Mouse (Mus musculus) left cerebral cortex, postnatal 14 days (tissue): ENCODE data around the gene Ptges2. TPM values are rescaled to one million over a fixed set of nuclear protein-coding genes. Genes with fewer than 3 reads are reported as not detected.

Experiments
- DNase-seq, 2 experiments: peaks; one replicate each; pipeline ENCODE4 v3.0.0; 2021 to 2022; ENCODE audit warnings: low spot score in 2 of 2, mixed read lengths in 1 of 2
- intact Hi-C: fragments of 180-260 bp; cut with DNase I; formaldehyde crosslinking; loops from one replicate; pipeline ENCODE4 v1.15.1; 2025
- total RNA-seq, 2 experiments: library from RNA; stranded (reverse); gene quantifications; 2 replicates each; pipeline ENCODE4 v1.2.3; 2021

The Ptges2 gene
- total RNA-seq, 2 experiments from 2014 or later, result 43.5 to 48.3 TPM

GRCm38 (mm10) chr2:32453641-32454303 is 58.1 kb downstream of the Ptges2 start:
- intact Hi-C loops, result no loop called here
- no peak for DNase-seq

GRCm38 (mm10) chr2:32454633-32455032 is 58.9 kb downstream of the Ptges2 start:
- intact Hi-C loops, result no loop called here
- no peak for DNase-seq

- intact Hi-C loops, result no loop called here
- no peak for DNase-seq
These were observed 59.4 kb downstream of the Ptges2 start for GRCm38 (mm10) chr2:32455101-32455500.

Other genes with a start within 250 kb of the Ptges2 start
- 100 to 1,000 TPM; 244 to 245 TPM for gene Prrc2b, start 244.8 kb upstream of the Ptges2 start, total RNA-seq
- gene Pomt1, start 159.3 kb upstream of the Ptges2 start, total RNA-seq, result 10 to 100 TPM; 21.6 to 23.7 TPM
- gene Uck1, start 135.7 kb upstream of the Ptges2 start, total RNA-seq, result 10 to 100 TPM; 57.5 to 64.7 TPM
- 10 to 100 TPM; 78.9 to 83.9 TPM for gene Golga2, start 108.5 kb upstream of the Ptges2 start, total RNA-seq
- 100 to 1,000 TPM; 204 to 219 TPM for gene Swi5, start 107.8 kb upstream of the Ptges2 start, total RNA-seq
- 10 to 100 TPM; 69.5 to 79.0 TPM for gene Ciz1, start 43.6 kb upstream of the Ptges2 start, total RNA-seq
- gene Dnm1, start 42.6 kb upstream of the Ptges2 start, total RNA-seq, result 1,000 to 10,000 TPM; 1,093 to 1,153 TPM
- gene 1110008P14Rik, start 14.0 kb upstream of the Ptges2 start, total RNA-seq, result 100 to 1,000 TPM; 265 to 282 TPM
- 1 to 10 TPM; 1.5 to 2.6 TPM for gene Lcn2, start 7.6 kb upstream of the Ptges2 start, total RNA-seq
- 1 to 10 TPM; 4.0 to 4.1 TPM for gene Naif1, start 54.6 kb downstream of the Ptges2 start, total RNA-seq
- gene Slc25a25, start 55.5 kb downstream of the Ptges2 start, total RNA-seq, result 10 to 100 TPM; 52.1 to 55.4 TPM
- 10 to 100 TPM; 35.2 to 44.4 TPM for gene Fam102a, start 139.4 kb downstream of the Ptges2 start, total RNA-seq
- gene Dpm2, start 175.0 kb downstream of the Ptges2 start, total RNA-seq, result 10 to 100 TPM; 78.7 to 86.3 TPM
- gene Pip5kl1, start 178.9 kb downstream of the Ptges2 start, total RNA-seq, result 10 to 100 TPM; 12.7 to 14.3 TPM
- 1 to 10 TPM in 1 of 2 experiments, under 1 TPM in 1; 0.86 to 1.1 TPM for gene 9430097D07Rik, start 179.8 kb downstream of the Ptges2 start, total RNA-seq
- 10 to 100 TPM; 36.2 to 38.4 TPM for gene St6galnac4, start 191.2 kb downstream of the Ptges2 start, total RNA-seq
- 100 to 1,000 TPM; 110 to 114 TPM for gene St6galnac6, start 203.8 kb downstream of the Ptges2 start, total RNA-seq
- gene Ak1, start 225.9 kb downstream of the Ptges2 start, total RNA-seq, result 100 to 1,000 TPM; 162 to 164 TPM